Mouse (Mus musculus) brain, embryonic 14.5 days (tissue): ENCODE results near the gene Efcab2. TPM values are rescaled to one million over a fixed set of nuclear protein-coding genes. Genes with fewer than 3 reads are reported as not detected.
A peak's percentile ranks its signal among the peaks of the same experiment; 100 is the strongest.

ENCODE experiments used
- DNase-seq: peaks from one replicate; pipeline ENCODE4 v3.0.0-alpha.2; 2011; ENCODE audit warnings: low read depth
- CTCF ChIP-seq: fragments of 200-500 bp; IDR thresholded peaks from 2 replicates; pipeline ENCODE4 v1.5.1; 2012; ENCODE audit warnings: inconsistent platforms, mild to moderate bottlenecking, moderate library complexity, borderline replicate concordance; ENCODE audit not compliant: insufficient read depth, insufficient read length; ENCODE audit errors: extremely low read depth
- POLR2A ChIP-seq: fragments of 200-500 bp; IDR thresholded peaks from 2 replicates; pipeline ENCODE4 v1.6.1; 2012; ENCODE audit warnings: mild to moderate bottlenecking, inconsistent platforms, borderline replicate concordance; ENCODE audit not compliant: poor library complexity, insufficient read depth, insufficient read length, severe bottlenecking; ENCODE audit errors: extremely low read depth
- polyA plus RNA-seq: library from polyadenylated mRNA; depleted of rRNA; stranded (reverse); fragments of >200 nt; gene quantifications from 2 replicates; pipeline ENCODE4 v1.2.3, GENCODE M21; 2012; rRNA removed

Efcab2 gene
- polyA plus RNA-seq, 1 experiment = 3.7 TPM

- peak; percentile 90 for DNase-seq
Measured at GRCm38 (mm10) chr1:178530301-178531078, 124.6 kb downstream of the Efcab2 start.

More at GRCm38 (mm10) chr1:178530301-178531078, 124.6 kb downstream of the Efcab2 start:
- TF ChIP-seq CTCF (peak; percentile 73), POLR2A (0 out of 2 replicates have a peak, but pooled peaks have one; percentile 27)

Other genes with a start within 250 kb of the Efcab2 start
- gene Desi2, start 218.7 kb upstream of the Efcab2 start, polyA plus RNA-seq = 13.1 and 15.7 TPM in 2 replicates
- 82.0 and 107 TPM in 2 replicates for gene Cox20, start 87.0 kb upstream of the Efcab2 start, polyA plus RNA-seq
- 279 and 342 TPM in 2 replicates for gene Hnrnpu, start 68.3 kb upstream of the Efcab2 start, polyA plus RNA-seq
- 5.6 and 17.0 TPM in 2 replicates for gene Kif26b, start 123.0 kb downstream of the Efcab2 start, polyA plus RNA-seq